Mouse (Mus musculus): ENCODE results near the gene Pla2g3. TPM values are rescaled to one million over a fixed set of nuclear protein-coding genes. Genes with fewer than 3 reads are reported as not detected.
A peak's percentile ranks its signal among the peaks of the same experiment; 100 is the strongest.

Gene Pla2g3
- polyA plus RNA-seq, 1 experiment from 2014 or later, result 0.36 TPM

DNA sequence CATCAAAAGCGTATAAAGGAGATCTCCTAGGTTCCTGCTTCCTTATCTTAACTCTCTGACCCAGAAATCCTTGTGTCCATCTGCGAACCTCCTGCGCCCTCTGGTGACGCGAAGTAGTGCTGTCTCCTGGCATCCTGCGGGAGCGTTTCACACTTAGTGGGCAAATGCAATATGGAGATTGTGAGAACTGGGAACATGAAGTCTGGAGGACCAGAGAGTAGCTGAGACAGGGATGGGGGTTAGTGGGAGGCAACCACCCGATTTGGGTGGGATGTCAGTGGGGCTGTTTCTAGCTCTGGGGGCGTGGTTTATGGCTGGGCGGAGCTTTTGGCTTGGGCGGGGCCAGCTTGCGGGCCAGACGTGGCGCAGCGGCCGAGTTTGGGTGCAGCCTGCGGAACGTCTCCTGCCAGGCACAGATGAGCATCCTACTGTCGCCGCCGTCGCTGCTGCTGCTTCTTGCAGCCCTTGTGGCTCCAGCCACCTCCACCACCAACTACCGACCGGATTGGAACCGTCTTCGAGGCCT lies 26.5 kb downstream of the Pla2g3 start, which contains the start of gene Selenom:
Selenom (plus strand) TSS at position 156 of the 526 bp plus-strand sequence.
- Histone ChIP-seq H3K4me1 (ENCODE audit: control insufficient read depth, insufficient read depth, low read length) (peaks cover 17% of the 10 kb centered on the region), H3K4me2 (ENCODE audit: low read depth, low read length) (peak within 1 kb of the TSS; percentile 84), H3K9me3 (ENCODE audit: control insufficient read depth, low read length) (no peaks in the 10 kb centered on the region), H3K27me3 (replicated peaks; ENCODE audit: control insufficient read depth, insufficient read depth, low read length) (peaks cover 12% of the 10 kb centered on the region; the same call in 1 of the 2 replicates), H3K36me3 (ENCODE audit: control insufficient read depth, insufficient read depth, low read length) (peaks cover 8% of the 10 kb centered on the region; the same call in 1 of the 2 replicates), H3K4me3 (ENCODE audit: low read depth, low read length) (peak within 1 kb of the TSS; percentile 53), H3K9ac (ENCODE audit: low read depth, low read length) (peak within 1 kb of the TSS; percentile 73), H3K27ac (replicated peaks; ENCODE audit: low read depth, low read length) (peak within 1 kb of the TSS; percentile 54; the same call in 1 of the 2 replicates)
- DNase-seq (ENCODE audit: low spot score), result peak; percentile 94
- WGBS, result under 1% methylated on average over 17 of the region's 26 CpGs
- ATAC-seq (ENCODE audit: low read depth), result peak; percentile 76

DNA sequence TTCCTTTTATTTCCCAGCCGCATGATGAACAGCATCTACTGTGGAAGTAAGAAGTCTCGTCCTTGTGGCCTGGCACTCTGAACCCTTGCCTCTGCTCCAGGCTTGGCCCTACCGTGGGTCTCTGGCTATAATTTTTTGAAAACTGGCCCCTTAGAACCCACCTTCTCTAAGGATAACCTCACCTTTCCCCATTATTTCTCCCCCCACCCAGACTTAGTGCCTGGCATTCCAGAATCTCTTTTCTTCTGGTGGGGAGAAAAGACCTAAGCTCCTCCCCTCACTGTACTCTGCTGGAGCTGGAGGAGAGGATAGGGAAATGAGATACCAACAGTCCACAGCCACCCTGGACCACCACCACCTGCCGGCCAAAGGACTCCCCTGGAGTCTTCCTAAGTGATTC lies 27.1 kb downstream of the Pla2g3 start:
- Histone ChIP-seq H3K9me3 (ENCODE audit: control insufficient read depth, low read length) (no peaks in the 10 kb centered on the region), H3K4me2 (ENCODE audit: low read depth, low read length) (peak overlapping the region; percentile 84), H3K4me1 (ENCODE audit: control insufficient read depth, insufficient read depth, low read length) (peaks cover 17% of the 10 kb centered on the region), H3K27ac (replicated peaks; ENCODE audit: low read depth, low read length) (peak overlapping the region; percentile 54; the same call in 1 of the 2 replicates), H3K9ac (ENCODE audit: low read depth, low read length) (peak overlapping the region; percentile 73), H3K36me3 (ENCODE audit: control insufficient read depth, insufficient read depth, low read length) (peaks cover 14% of the 10 kb centered on the region; the same call in 1 of the 2 replicates), H3K4me3 (ENCODE audit: low read depth, low read length) (peak overlapping the region; percentile 53), H3K27me3 (replicated peaks; ENCODE audit: control insufficient read depth, insufficient read depth, low read length) (peaks cover 12% of the 10 kb centered on the region; the same call in 1 of the 2 replicates)
- DNase-seq (ENCODE audit: low spot score), result no peak
- 8% methylated on average over 4 of the region's 4 CpGs for WGBS
- no peak for ATAC-seq (ENCODE audit: low read depth)

DNA sequence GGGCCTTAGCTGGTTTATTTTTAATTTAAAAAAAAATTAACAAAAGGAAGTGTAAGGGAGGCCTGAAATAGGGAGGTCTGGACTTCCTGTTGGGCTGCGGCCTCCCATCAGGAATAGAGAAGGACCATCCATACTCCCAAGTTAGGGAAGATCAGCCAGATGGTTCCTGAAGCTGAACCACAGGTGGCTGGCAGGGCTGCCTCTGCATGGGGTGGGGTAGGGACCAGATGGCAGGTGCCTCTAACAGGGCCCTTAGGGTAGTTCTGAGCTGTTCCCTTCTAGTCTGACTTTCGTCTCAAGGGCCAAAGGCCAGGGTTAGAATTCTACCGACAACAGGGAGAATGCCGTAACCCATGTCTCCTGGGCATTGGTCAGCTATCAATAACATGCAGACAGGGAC lies 27.6 kb downstream of the Pla2g3 start:
- peak overlapping the region; percentile 73; the same call in 1 of the 2 replicates for H3K9ac ChIP-seq (ENCODE audit: low read depth, low read length)
- ATAC-seq (ENCODE audit: low read depth), result no peak
- H3K4me1 ChIP-seq (ENCODE audit: control insufficient read depth, insufficient read depth, low read length), result peaks cover 17% of the 10 kb centered on the region
- H3K4me2 ChIP-seq (ENCODE audit: low read depth, low read length), result peak overlapping the region; percentile 84
- peak overlapping the region; percentile 53 for H3K4me3 ChIP-seq (ENCODE audit: low read depth, low read length)
- peaks cover 12% of the 10 kb centered on the region; the same call in 1 of the 2 replicates for H3K27me3 ChIP-seq (replicated peaks; ENCODE audit: control insufficient read depth, insufficient read depth, low read length)
- no peak for DNase-seq (ENCODE audit: low spot score)
- H3K36me3 ChIP-seq (ENCODE audit: control insufficient read depth, insufficient read depth, low read length), result peaks cover 18% of the 10 kb centered on the region; the same call in 1 of the 2 replicates
- WGBS, result 91% methylated on average over 4 of the region's 4 CpGs
- no peak overlapping the region for H3K27ac ChIP-seq (replicated peaks; ENCODE audit: low read depth, low read length)
- H3K9me3 ChIP-seq (ENCODE audit: control insufficient read depth, low read length), result no peaks in the 10 kb centered on the region

DNA sequence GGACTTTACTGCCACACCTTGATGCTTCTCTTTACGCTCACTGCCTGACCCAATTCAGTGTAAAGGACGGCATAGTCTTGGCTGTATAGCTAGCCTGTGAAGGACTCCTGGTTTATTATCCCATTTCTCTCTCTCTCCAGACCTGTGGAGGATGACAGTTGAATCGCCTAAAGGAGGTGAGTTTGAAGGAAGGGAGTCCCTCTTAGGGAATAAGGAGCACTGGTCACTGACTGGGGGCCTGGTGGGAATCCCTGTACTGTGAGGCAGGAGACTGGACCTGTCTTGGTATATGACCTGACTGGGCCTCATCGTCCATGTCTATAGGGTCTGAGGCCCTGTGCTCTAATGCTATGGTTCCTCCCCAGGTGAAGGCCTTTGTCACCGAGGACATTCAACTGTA lies 28.0 kb downstream of the Pla2g3 start:
- Histone ChIP-seq H3K27me3 (replicated peaks; ENCODE audit: control insufficient read depth, insufficient read depth, low read length) (peaks cover 12% of the 10 kb centered on the region; the same call in 1 of the 2 replicates), H3K9me3 (ENCODE audit: control insufficient read depth, low read length) (no peaks in the 10 kb centered on the region), H3K36me3 (ENCODE audit: control insufficient read depth, insufficient read depth, low read length) (peaks cover 23% of the 10 kb centered on the region; the same call in 1 of the 2 replicates), H3K27ac (replicated peaks; ENCODE audit: low read depth, low read length) (no peak overlapping the region), H3K4me3 (ENCODE audit: low read depth, low read length) (peak overlapping the region; percentile 53; the same call in 1 of the 2 replicates), H3K9ac (ENCODE audit: low read depth, low read length) (peak overlapping the region; percentile 21; the same call in 1 of the 2 replicates), H3K4me2 (ENCODE audit: low read depth, low read length) (peak overlapping the region; percentile 84), H3K4me1 (ENCODE audit: control insufficient read depth, insufficient read depth, low read length) (peaks cover 17% of the 10 kb centered on the region)
- DNase-seq (ENCODE audit: low spot score) (no peak), ATAC-seq (ENCODE audit: low read depth) (no peak)
- 78% methylated on average over 5 of the region's 5 CpGs for WGBS

DNA sequence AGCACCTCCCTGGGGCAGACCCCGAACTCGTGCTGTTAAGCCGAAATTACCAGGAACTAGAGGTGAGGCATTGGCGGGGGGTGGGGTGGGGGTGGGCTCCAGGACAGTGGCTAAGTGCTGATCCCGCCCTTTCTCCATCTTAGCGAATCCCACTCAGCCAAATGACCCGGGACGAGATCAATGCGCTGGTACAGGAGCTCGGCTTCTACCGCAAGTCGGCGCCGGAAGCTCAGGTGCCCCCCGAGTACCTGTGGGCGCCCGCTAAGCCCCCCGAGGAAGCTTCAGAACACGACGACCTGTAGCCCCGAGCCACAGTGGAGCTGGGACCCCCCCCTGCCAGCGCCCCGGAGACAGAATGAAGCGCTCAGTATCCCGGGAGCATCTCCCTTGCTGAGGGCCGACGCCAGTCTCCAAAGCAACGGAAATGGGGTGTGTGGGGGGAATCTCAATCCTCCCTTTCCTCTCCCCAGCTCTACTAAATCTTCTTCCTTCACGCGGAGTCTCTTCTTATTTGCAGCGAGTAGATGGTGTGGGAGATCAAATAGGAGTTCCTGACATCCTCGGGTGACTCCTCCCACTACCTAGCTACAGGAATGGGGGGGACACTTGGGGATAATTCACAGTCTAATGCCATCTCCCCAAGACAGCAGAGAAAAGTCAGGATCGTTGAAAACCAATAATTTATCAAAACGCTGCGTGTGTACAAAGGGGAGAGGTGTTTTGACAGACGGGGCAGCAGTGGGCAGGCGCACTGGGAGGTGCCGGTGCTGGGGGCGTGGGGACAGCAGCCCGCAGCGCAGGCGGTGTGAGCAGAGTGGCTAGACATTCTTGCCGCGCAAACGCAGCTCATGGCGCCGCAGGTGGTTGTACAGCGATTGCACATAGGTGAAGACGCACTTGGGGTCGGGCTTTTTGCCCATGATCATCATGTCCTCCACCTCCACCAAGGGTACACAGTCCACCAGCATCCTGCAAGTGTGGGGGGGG lies 29.1 kb downstream of the Pla2g3 start:
- H3K4me1 ChIP-seq (ENCODE audit: control insufficient read depth, insufficient read depth, low read length), result peaks cover 17% of the 10 kb centered on the region
- peak; percentile 14; the same call in 1 of the 2 replicates for ATAC-seq (ENCODE audit: low read depth)
- peak overlapping the region; percentile 40 for H3K4me3 ChIP-seq (ENCODE audit: low read depth, low read length)
- peak overlapping the region; percentile 54 for H3K9ac ChIP-seq (ENCODE audit: low read depth, low read length)
- no peak overlapping the region for H3K27ac ChIP-seq (replicated peaks; ENCODE audit: low read depth, low read length)
- H3K9me3 ChIP-seq (ENCODE audit: control insufficient read depth, low read length), result no peaks in the 10 kb centered on the region
- peak; percentile 60 for DNase-seq (ENCODE audit: low spot score)
- H3K27me3 ChIP-seq (replicated peaks; ENCODE audit: control insufficient read depth, insufficient read depth, low read length), result peaks cover 12% of the 10 kb centered on the region; the same call in 1 of the 2 replicates
- peak overlapping the region; percentile 84 for H3K4me2 ChIP-seq (ENCODE audit: low read depth, low read length)
- 1% methylated on average over 50 of the region's 50 CpGs for WGBS
- H3K36me3 ChIP-seq (ENCODE audit: control insufficient read depth, insufficient read depth, low read length), result peaks cover 34% of the 10 kb centered on the region

DNA sequence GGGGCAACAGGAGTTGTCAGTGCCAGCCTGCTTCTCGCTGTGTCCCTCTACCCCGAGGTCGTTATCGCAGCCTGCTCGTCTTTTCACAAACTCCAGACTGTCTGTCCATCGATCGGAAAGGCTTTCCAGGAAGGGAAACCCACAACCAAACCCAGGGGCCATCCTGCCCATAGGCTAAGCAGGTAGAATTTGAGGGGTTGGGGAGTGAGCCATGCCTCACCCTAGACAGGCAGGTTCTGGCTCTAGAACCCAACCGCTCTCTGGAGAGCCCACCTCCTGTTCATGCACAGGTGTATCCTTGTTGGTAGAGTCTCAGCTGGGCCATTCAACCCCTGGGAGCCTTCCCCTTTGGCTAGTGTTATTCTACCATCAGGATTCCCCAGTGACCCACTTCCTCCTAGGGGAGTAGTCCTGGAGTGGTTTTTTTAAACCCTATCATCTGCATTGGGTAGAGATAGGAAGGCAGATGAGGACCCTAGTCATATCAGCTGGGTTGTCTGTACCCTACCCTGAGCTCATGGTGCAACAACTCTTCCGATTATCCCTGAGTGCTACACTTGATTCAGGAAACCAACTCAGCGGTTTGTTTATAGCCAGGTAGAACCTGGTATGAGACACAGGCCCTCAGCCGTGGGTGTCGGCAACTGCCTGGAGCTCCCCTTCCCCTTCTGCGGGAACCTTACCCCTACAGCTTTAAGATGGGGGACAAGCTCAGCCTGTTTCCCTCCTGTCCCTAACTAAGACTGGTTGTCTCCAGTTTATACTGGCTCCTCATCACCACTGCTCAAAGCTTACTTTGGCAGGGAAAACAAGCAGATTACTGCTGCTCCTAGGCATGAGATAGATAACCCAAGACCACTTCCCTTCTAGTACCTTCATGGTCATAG lies 30.0 kb downstream of the Pla2g3 start:
- DNase-seq (ENCODE audit: low spot score), result no peak
- peak; percentile 9; the same call in 1 of the 2 replicates for ATAC-seq (ENCODE audit: low read depth)
- H3K27me3 ChIP-seq (replicated peaks; ENCODE audit: control insufficient read depth, insufficient read depth, low read length), result peaks cover 12% of the 10 kb centered on the region; the same call in 1 of the 2 replicates
- H3K27ac ChIP-seq (replicated peaks; ENCODE audit: low read depth, low read length), result no peak overlapping the region
- WGBS, result 50% methylated on average over 13 of the region's 13 CpGs
- H3K4me1 ChIP-seq (ENCODE audit: control insufficient read depth, insufficient read depth, low read length), result peaks cover 17% of the 10 kb centered on the region
- H3K4me3 ChIP-seq (ENCODE audit: low read depth, low read length), result peak overlapping the region; percentile 40
- H3K36me3 ChIP-seq (ENCODE audit: control insufficient read depth, insufficient read depth, low read length), result peaks cover 43% of the 10 kb centered on the region
- H3K4me2 ChIP-seq (ENCODE audit: low read depth, low read length), result peak overlapping the region; percentile 84
- H3K9ac ChIP-seq (ENCODE audit: low read depth, low read length), result no peak overlapping the region; the same call in 1 of the 2 replicates
- no peaks in the 10 kb centered on the region for H3K9me3 ChIP-seq (ENCODE audit: control insufficient read depth, low read length)

DNA sequence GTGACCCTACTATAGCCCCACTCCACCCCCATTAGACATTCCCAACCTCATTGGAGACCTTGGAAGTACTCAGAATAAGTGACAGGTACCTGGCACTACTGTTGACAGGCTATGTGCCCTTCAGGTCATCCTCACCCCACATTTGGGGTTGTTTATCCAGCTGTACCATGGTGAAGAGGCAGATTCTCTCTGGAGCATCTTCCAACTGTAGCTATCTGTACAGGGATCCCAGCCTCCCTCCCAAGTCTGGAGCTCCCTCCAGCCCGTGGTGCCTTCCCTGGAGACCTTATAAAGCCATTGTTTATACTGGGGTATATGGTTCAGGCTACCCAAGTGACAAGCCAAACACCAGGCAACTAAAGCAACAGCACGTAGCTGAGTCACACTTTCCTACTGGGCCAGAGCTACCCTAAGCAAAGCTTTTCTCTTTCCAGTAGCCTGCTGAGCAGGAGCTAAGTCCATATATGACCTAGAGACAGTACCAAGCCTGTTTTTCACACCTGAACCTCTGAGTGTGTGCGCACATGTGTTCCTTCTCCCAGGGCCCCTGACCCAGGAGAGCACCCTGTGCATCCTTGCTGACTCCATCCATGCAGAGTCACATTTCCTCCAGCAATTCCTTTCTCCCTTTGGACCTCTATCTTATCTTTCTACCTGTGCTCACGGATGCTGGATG lies 31.1 kb downstream of the Pla2g3 start:
- WGBS, result 70% methylated on average over 4 of the region's 4 CpGs
- H3K27ac ChIP-seq (replicated peaks; ENCODE audit: low read depth, low read length), result no peak overlapping the region
- H3K4me3 ChIP-seq (ENCODE audit: low read depth, low read length), result no peak overlapping the region
- DNase-seq (ENCODE audit: low spot score), result no peak
- no peak overlapping the region for H3K4me2 ChIP-seq (ENCODE audit: low read depth, low read length)
- H3K36me3 ChIP-seq (ENCODE audit: control insufficient read depth, insufficient read depth, low read length), result peaks cover 54% of the 10 kb centered on the region
- peaks cover 17% of the 10 kb centered on the region for H3K4me1 ChIP-seq (ENCODE audit: control insufficient read depth, insufficient read depth, low read length)
- H3K27me3 ChIP-seq (replicated peaks; ENCODE audit: control insufficient read depth, insufficient read depth, low read length), result peaks cover 12% of the 10 kb centered on the region; the same call in 1 of the 2 replicates
- no peak for ATAC-seq (ENCODE audit: low read depth)
- H3K9ac ChIP-seq (ENCODE audit: low read depth, low read length), result no peak overlapping the region
- H3K9me3 ChIP-seq (ENCODE audit: control insufficient read depth, low read length), result no peaks in the 10 kb centered on the region

Data from embryonic facial prominence, embryonic 14.5 days (tissue).